Mouse (Mus musculus) liver, postnatal 0 days (tissue): ENCODE measurements around the gene Lmx1a.

Experiments
- CTCF ChIP-seq: sonication (generic); IDR thresholded peaks from 2 replicates; pipeline ENCODE4 v1.5.1; 2016; ENCODE audit warnings: antibody characterized with exemption, low read depth
- EP300 ChIP-seq: IDR thresholded peaks from 2 replicates; pipeline ENCODE4 v1.6.1; 2016; ENCODE audit warnings: antibody characterized with exemption, low read depth, mild to moderate bottlenecking

DNA sequence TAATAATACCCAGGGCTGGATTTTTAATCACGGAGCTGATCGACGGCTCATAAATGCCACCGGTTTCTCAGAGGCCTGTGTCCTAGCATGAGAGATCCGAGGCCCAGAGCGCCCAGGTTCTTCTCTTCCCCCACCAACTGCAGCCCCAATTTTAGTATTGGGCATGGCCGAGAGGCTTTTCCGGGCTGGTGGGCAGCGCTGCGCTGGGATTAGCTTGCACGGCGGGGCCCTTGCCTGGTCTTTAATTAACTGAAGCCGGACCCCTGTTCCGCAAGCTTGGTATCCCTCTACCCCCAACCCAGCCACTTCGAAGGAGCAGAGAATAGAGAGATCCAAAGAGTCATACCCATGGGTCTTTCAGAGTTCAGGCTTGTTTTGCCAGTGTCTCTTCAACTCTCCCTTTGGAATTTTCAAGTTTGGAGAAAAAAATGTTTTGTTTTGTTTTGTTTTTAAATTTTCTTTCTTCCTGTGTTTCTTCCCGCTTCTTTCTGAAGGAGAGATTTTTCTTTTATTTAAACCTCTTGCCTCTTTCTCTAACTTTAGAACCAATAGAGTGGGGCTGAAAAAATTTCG, 1.2 kb downstream of the Lmx1a start:
- TF ChIP-seq EP300 (no peak), CTCF (no peak)
